Mouse (Mus musculus): Measurements from ENCODE around the gene Cacna1e.

Cacna1e gene

GRCm38 (mm10) chr1:154784862-154785261 lies 99.4 kb downstream of the Cacna1e start:
- DNase-seq (ENCODE audit: low spot score), result no peak

- DNase-seq (ENCODE audit: low spot score), result no peak
These were observed 100.8 kb downstream of the Cacna1e start for GRCm38 (mm10) chr1:154783521-154783920.

- DNase-seq (ENCODE audit: low spot score), result no peak
These were observed 104.3 kb downstream of the Cacna1e start for GRCm38 (mm10) chr1:154779908-154780514.

GRCm38 (mm10) chr1:154776344-154776743 lies 108.0 kb downstream of the Cacna1e start:
- no peak for DNase-seq (ENCODE audit: low spot score)

- DNase-seq (ENCODE audit: low spot score), result no peak
These were observed 109.8 kb downstream of the Cacna1e start for GRCm38 (mm10) chr1:154774468-154774867.

- no peak for DNase-seq (ENCODE audit: low spot score)
These were observed 113.2 kb downstream of the Cacna1e start for GRCm38 (mm10) chr1:154771111-154771510.

- no peak for DNase-seq (ENCODE audit: low spot score)
These were observed 113.8 kb downstream of the Cacna1e start for GRCm38 (mm10) chr1:154770542-154770941.

GRCm38 (mm10) chr1:154763132-154763531 lies 121.2 kb downstream of the Cacna1e start:
- no peak for DNase-seq (ENCODE audit: low spot score)

GRCm38 (mm10) chr1:154752081-154752480 lies 132.2 kb downstream of the Cacna1e start:
- DNase-seq (ENCODE audit: low spot score), result no peak

- DNase-seq (ENCODE audit: low spot score), result no peak
These were observed 135.8 kb downstream of the Cacna1e start for GRCm38 (mm10) chr1:154748531-154748930.

GRCm38 (mm10) chr1:154745241-154745640 lies 139.1 kb downstream of the Cacna1e start:
- DNase-seq (ENCODE audit: low spot score), result no peak

GRCm38 (mm10) chr1:154730411-154730961 lies 153.8 kb downstream of the Cacna1e start:
- no peak for DNase-seq (ENCODE audit: low spot score)

- peak; percentile 54 for DNase-seq (ENCODE audit: low spot score)
These were observed 154.9 kb downstream of the Cacna1e start for GRCm38 (mm10) chr1:154729269-154729980.

- no peak for DNase-seq (ENCODE audit: low spot score)
These were observed 155.6 kb downstream of the Cacna1e start for GRCm38 (mm10) chr1:154728682-154729081.

GRCm38 (mm10) chr1:154727696-154728095 lies 156.6 kb downstream of the Cacna1e start:
- no peak for DNase-seq (ENCODE audit: low spot score)

GRCm38 (mm10) chr1:154726361-154727161 lies 157.7 kb downstream of the Cacna1e start:
- DNase-seq (ENCODE audit: low spot score), result no peak

- no peak for DNase-seq (ENCODE audit: low spot score)
These were observed 158.7 kb downstream of the Cacna1e start for GRCm38 (mm10) chr1:154725356-154726320.

- no peak for DNase-seq (ENCODE audit: low spot score)
These were observed 160.6 kb downstream of the Cacna1e start for GRCm38 (mm10) chr1:154723537-154724286.

- no peak for DNase-seq (ENCODE audit: low spot score)
These were observed 161.2 kb downstream of the Cacna1e start for GRCm38 (mm10) chr1:154723078-154723477.

- DNase-seq (ENCODE audit: low spot score), result no peak
These were observed 168.7 kb downstream of the Cacna1e start for GRCm38 (mm10) chr1:154715596-154715995.

GRCm38 (mm10) chr1:154712747-154713146 lies 171.6 kb downstream of the Cacna1e start:
- no peak for DNase-seq (ENCODE audit: low spot score)

Data from MN1 (cell line).